Mouse (Mus musculus) ES-Bruce4 (cell line): ENCODE measurements around the gene Wwc1.

Source experiments
- CTCF ChIP-seq: IDR thresholded peaks from one replicate; pipeline ENCODE4 v1.8.1; 2011; ENCODE audit warnings: low read depth, low read length
- EP300 ChIP-seq: IDR thresholded peaks from 2 replicates; pipeline ENCODE4 v1.6.1; 2011; ENCODE audit warnings: low read depth, low read length; ENCODE audit not compliant: insufficient read depth
- POLR2A ChIP-seq: IDR thresholded peaks from one replicate; pipeline ENCODE4 v1.8.1; 2011; ENCODE audit warnings: low read length; ENCODE audit not compliant: insufficient read depth

- TF ChIP-seq POLR2A (no peak), CTCF (no peak), EP300 (no peak)
Observed at GRCm38 (mm10) chr11:35970806-35971705, 9.3 kb downstream of the Wwc1 start.
